Mouse (Mus musculus) forebrain, embryonic 16.5 days (tissue): Measurements from ENCODE around the gene Mthfd1. TPM values are rescaled to one million over a fixed set of nuclear protein-coding genes. Genes with fewer than 3 reads are reported as not detected.

Experiments used
- ATAC-seq: fragments of 200-750 bp; cut with Nextera tagmentation; 2 replicates; pipeline ENCODE4 v1.8.0; 2017; ENCODE audit warnings: mild to moderate bottlenecking, moderate library complexity
- H3K27ac ChIP-seq: fragments of 300-500 bp; sonication (generic); 2 replicates; pipeline ENCODE4 v1.5.1; 2014; ENCODE audit warnings: low read length, control low read depth
- H3K27me3 ChIP-seq: fragments of 300-500 bp; sonication (generic); replicated peaks from 2 replicates; pipeline ENCODE4 v1.6.1; 2014; ENCODE audit warnings: low read length; ENCODE audit not compliant: control insufficient read depth, insufficient read depth
- H3K36me3 ChIP-seq: fragments of 300-500 bp; sonication (generic); 2 replicates; pipeline ENCODE4 v1.6.1; 2014; ENCODE audit not compliant: control insufficient read depth, insufficient read depth
- H3K4me1 ChIP-seq: fragments of 300-500 bp; sonication (generic); replicated peaks from 2 replicates; pipeline ENCODE4 v1.6.1; 2014; ENCODE audit warnings: low read length; ENCODE audit not compliant: control insufficient read depth, insufficient read depth
- H3K4me2 ChIP-seq: fragments of 300-500 bp; sonication (generic); 2 replicates; pipeline ENCODE4 v1.6.1; 2014; ENCODE audit warnings: mild to moderate bottlenecking, low read length, control low read depth
- H3K4me3 ChIP-seq: fragments of 300-500 bp; sonication (generic); replicated peaks from 2 replicates; pipeline ENCODE4 v1.5.1; 2014; ENCODE audit warnings: mild to moderate bottlenecking, low read length, control low read depth
- H3K9ac ChIP-seq: fragments of 300-500 bp; sonication (generic); replicated peaks from 2 replicates; pipeline ENCODE4 v1.6.1; 2014; ENCODE audit warnings: low read depth, low read length, control low read depth
- H3K9me3 ChIP-seq: fragments of 300-500 bp; sonication (generic); 2 replicates; pipeline ENCODE4 v1.6.1; 2016; ENCODE audit warnings: low read length; ENCODE audit not compliant: control insufficient read depth
- WGBS: fragments of 180-500 bp; shearing (Covaris S2); extraction: QIAGEN DNeasy Blood & Tissue Kit; methylation state at CpG from one replicate; pipeline ENCODE4 v1.1.7; 2014; 5-methylcytosine and 5-hydroxymethylcytosine counted together
- polyA plus RNA-seq: library from polyadenylated mRNA; unstranded; fragments of >200 nt; fragmentation: Nextera tagmentation; extraction: Ambion mirVana; gene quantifications from 2 replicates; pipeline ENCODE4 v1.2.1, GENCODE M21; 2015

Gene Mthfd1
- polyA plus RNA-seq, 1 experiment from 2014 or later = 47.8 TPM

- peaks cover 5% of the 10 kb centered on the region for H3K36me3 ChIP-seq
- H3K9ac ChIP-seq = no peak overlapping the region
- H3K4me3 ChIP-seq = no peak overlapping the region
- no peak overlapping the region for H3K27ac ChIP-seq
- 87% methylated on average over 8 of the region's 8 CpGs for WGBS
- no peaks in the 10 kb centered on the region for H3K9me3 ChIP-seq
- H3K4me1 ChIP-seq = no peaks in the 10 kb centered on the region
- ATAC-seq = no peak
- H3K27me3 ChIP-seq = no peaks in the 10 kb centered on the region
- H3K4me2 ChIP-seq = no peak overlapping the region
Measured at GRCm38 (mm10) chr12:76349680-76350220, 94.7 kb downstream of the Mthfd1 start.

GRCm38 (mm10) chr12:76360868-76361267, 105.8 kb downstream of the Mthfd1 start:
- Histone ChIP-seq H3K4me1 (no peaks in the 10 kb centered on the region; the same call in 1 of the 2 replicates), H3K9me3 (no peaks in the 10 kb centered on the region), H3K4me3 (no peak overlapping the region), H3K36me3 (0 out of 2 replicates have a peak, but pooled peaks cover 2% of the 10 kb centered on the region), H3K27ac (no peak overlapping the region), H3K9ac (no peak overlapping the region), H3K27me3 (no peaks in the 10 kb centered on the region), H3K4me2 (no peak overlapping the region)
- ATAC-seq = no peak
- WGBS = 10% methylated on average over 1 of the region's 1 CpGs

GRCm38 (mm10) chr12:76361405-76362302, 106.6 kb downstream of the Mthfd1 start:
- no peaks in the 10 kb centered on the region for H3K9me3 ChIP-seq
- no peak for ATAC-seq
- no peak overlapping the region for H3K4me3 ChIP-seq
- WGBS = 64% methylated on average over 9 of the region's 9 CpGs
- no peaks in the 10 kb centered on the region for H3K27me3 ChIP-seq
- no peak overlapping the region for H3K9ac ChIP-seq
- no peak overlapping the region for H3K4me2 ChIP-seq
- peaks cover 4% of the 10 kb centered on the region; the same call in 1 of the 2 replicates for H3K4me1 ChIP-seq
- 0 out of 2 replicates have a peak, but pooled peaks cover 2% of the 10 kb centered on the region for H3K36me3 ChIP-seq
- H3K27ac ChIP-seq = no peak overlapping the region

- no peak overlapping the region for H3K4me2 ChIP-seq
- H3K9ac ChIP-seq = no peak overlapping the region
- no peak overlapping the region for H3K27ac ChIP-seq
- 0 out of 2 replicates have a peak, but pooled peaks cover 2% of the 10 kb centered on the region for H3K36me3 ChIP-seq
- no peaks in the 10 kb centered on the region for H3K27me3 ChIP-seq
- 88% methylated on average over 9 of the region's 9 CpGs for WGBS
- H3K4me1 ChIP-seq = peaks cover 10% of the 10 kb centered on the region
- H3K4me3 ChIP-seq = no peak overlapping the region
- H3K9me3 ChIP-seq = no peaks in the 10 kb centered on the region
- ATAC-seq = no peak
Measured at GRCm38 (mm10) chr12:76362303-76362676, 107.2 kb downstream of the Mthfd1 start.

- Histone ChIP-seq H3K9me3 (no peaks in the 10 kb centered on the region), H3K27me3 (no peaks in the 10 kb centered on the region), H3K4me3 (no peak overlapping the region), H3K36me3 (no peaks in the 10 kb centered on the region), H3K4me2 (no peak overlapping the region), H3K9ac (no peak overlapping the region), H3K4me1 (peaks cover 24% of the 10 kb centered on the region), H3K27ac (no peak overlapping the region)
- WGBS = 82% methylated on average over 3 of the region's 3 CpGs
- ATAC-seq = no peak
Measured at GRCm38 (mm10) chr12:76366276-76366675, 111.2 kb downstream of the Mthfd1 start.

GRCm38 (mm10) chr12:76367096-76367995, 112.2 kb downstream of the Mthfd1 start:
- Histone ChIP-seq H3K4me3 (no peak overlapping the region), H3K27ac (no peak overlapping the region), H3K27me3 (no peaks in the 10 kb centered on the region), H3K4me2 (peak overlapping the region; percentile 89), H3K9ac (no peak overlapping the region; the same call in 1 of the 2 replicates), H3K9me3 (no peaks in the 10 kb centered on the region), H3K4me1 (peaks cover 35% of the 10 kb centered on the region), H3K36me3 (no peaks in the 10 kb centered on the region)
- no peak for ATAC-seq
- 27% methylated on average over 14 of the region's 14 CpGs for WGBS

GRCm38 (mm10) chr12:76368201-76368789, 113.2 kb downstream of the Mthfd1 start:
- WGBS = 6% methylated on average over 9 of the region's 9 CpGs
- no peaks in the 10 kb centered on the region for H3K36me3 ChIP-seq
- peak overlapping the region; percentile 97 for H3K27ac ChIP-seq
- H3K4me2 ChIP-seq = peak overlapping the region; percentile 89
- peak overlapping the region; percentile 98 for H3K9ac ChIP-seq
- peak overlapping the region; percentile 94 for H3K4me3 ChIP-seq
- H3K27me3 ChIP-seq = no peaks in the 10 kb centered on the region
- H3K4me1 ChIP-seq = peaks cover 39% of the 10 kb centered on the region
- H3K9me3 ChIP-seq = no peaks in the 10 kb centered on the region
- no peak for ATAC-seq

GRCm38 (mm10) chr12:76368790-76369205, 113.7 kb downstream of the Mthfd1 start:
- 1% methylated on average over 26 of the region's 26 CpGs for WGBS
- peak; percentile 44 for ATAC-seq
- Histone ChIP-seq H3K4me3 (peak overlapping the region; percentile 94), H3K4me1 (peaks cover 39% of the 10 kb centered on the region), H3K9me3 (no peaks in the 10 kb centered on the region), H3K36me3 (no peaks in the 10 kb centered on the region), H3K27me3 (no peaks in the 10 kb centered on the region), H3K27ac (peak overlapping the region; percentile 97), H3K4me2 (peak overlapping the region; percentile 89), H3K9ac (peak overlapping the region; percentile 98)
